Mouse (Mus musculus): Measurements from ENCODE around the gene Arl8a.
A peak's percentile ranks its signal among the peaks of the same experiment; 100 is the strongest.

Arl8a gene

DNA sequence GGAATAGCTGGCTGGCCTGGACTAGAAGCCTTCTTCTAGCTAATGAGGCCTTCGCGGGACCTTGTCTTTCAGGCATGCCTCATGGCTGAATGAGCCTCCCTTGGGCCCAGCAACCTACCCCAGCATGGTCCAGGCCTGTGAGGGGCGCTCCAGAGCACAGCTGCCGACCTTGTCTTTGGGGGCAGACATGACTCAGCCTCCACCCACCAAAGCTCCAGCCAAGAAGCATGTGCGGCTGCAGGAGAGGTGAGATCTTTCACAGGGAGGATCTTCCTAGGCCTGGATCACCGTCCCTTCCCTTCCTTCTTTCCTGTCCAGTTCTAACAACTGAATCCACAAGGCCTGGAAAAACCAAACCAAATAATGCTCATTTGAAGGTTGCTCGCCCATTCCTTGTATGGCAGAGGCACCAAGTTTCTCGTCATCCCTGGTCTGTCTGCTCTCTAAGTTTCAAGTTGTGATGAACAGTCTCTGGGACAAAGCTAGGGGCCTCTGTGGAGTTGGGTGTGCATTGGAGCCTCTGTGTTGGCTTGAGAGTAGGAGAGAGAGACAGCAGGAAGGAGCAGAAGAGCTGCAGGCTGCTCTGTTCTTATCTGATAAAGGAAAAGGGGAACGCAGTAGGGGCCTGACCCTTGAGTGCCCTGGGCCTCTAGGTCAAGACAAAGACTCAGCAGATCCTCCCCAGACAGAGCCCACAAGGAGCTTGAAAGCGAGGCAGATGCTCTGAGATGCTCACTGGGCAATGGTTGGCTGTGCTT lies 12.8 kb upstream of the Arl8a start:
- no peak for DNase-seq (ENCODE audit: low read depth, low spot score)

DNA sequence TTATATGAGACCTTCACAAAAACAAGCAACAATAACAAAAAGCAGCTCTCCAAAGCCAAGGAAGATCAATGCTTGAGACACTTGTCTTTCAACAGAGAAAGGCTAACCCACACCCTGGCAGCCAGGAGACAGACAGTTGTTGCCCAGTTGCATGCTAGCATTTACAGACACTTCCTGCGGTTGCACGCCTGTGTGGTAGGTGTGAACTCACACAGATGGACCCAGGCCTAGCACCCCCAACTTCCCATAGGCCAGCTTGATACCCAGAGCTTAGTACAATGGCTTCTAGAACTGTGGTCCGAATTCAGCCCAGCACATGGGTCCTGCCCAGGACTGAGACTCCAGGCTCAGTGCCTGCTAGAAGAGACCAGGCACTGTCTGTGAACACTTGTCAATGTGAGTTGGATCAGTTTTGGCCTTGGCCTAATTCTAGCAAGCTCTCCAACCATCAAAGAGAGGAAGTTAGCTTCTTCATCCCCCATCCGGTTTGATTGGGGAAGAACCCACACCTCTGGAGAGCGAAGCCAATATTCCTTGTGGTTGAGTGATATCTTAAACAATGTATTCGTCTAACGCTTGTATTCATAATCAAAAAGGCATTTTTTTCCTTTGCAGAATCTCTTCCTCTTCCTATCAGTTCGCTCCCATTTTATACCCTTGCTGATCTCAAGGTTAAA lies 11.4 kb upstream of the Arl8a start:
- DNase-seq (ENCODE audit: low read depth, low spot score), result no peak

DNA sequence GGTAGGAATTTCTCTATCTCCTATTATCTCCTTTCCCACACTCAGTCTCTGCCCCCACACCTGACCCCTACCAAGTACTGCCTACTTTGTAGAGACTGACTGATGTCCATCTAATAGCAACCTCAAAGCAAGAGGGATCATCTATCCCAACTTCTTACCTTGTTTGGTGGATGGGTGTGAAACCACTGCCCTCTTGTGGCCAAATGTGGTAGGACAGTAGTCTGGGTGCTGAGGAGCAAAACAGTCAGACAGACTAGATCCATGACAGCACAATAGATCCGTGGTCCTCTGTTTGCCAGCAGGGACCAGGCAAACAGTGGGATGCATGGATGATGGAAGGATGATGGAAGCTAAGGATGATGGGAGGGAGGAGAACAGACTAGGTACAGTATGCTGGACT lies 10.1 kb upstream of the Arl8a start:
- peak; percentile 92 for DNase-seq (ENCODE audit: low read depth, low spot score)

DNA sequence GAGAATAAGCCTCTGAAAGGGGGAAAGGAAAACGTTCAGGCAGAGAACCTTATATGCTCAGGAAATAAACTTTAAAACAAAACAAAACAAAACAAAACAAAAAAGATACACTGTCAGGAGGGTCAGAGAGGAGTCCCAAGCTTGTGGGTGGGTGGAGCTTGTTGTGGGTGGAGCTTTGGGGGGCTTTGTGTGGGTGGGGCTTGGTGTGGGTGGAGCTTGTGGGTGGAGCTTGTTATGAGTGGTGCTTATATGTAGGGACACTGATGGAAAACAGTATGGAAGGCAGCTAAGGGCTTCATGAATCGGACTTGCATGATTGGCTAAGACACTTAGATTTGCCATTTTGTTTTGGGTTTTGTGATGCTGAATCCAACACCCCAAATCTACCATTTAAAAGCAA lies 6.7 kb upstream of the Arl8a start:
- DNase-seq (ENCODE audit: low read depth, low spot score), result peak; percentile 78

DNA sequence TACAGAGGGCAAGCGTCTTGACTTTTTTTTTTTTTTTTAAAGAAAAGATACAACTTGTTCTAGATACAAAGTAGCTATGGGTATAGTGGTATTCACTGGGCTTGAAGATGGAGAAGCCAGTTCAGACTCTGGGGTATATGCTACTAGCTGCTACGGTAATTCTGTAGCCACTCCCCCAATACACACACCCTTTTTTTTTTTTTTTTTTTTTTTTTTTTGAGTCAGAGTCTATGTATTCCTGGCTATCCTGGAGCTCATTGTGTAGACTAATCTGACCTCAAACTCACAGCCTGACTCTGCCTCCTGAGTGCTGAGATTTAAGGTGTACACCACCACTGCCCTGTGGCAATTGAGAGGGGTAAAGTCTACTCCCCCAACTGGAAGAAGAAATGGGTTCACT lies 4.2 kb upstream of the Arl8a start:
- no peak for DNase-seq (ENCODE audit: low read depth, low spot score)

DNA sequence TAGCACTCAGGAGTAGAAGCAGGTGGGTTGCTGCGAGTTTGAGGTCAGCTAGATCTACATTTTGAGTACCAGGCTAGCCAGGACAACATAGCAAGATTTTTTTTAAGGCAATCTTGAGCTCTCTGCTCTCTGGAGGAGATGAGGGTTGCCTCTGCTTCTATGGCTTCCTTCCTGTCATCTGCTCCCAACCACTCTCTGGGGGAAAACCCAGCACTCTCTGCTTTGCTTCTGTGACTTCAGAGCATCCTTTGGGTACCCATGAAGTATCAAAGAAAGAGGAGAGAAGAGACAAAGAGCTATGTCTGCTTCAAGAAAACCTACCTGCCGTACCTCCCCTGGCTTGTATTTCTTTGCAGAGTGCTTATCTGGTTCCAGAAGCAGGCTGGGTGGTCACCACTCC lies 2.7 kb upstream of the Arl8a start:
- no peak for DNase-seq (ENCODE audit: low read depth, low spot score)

DNA sequence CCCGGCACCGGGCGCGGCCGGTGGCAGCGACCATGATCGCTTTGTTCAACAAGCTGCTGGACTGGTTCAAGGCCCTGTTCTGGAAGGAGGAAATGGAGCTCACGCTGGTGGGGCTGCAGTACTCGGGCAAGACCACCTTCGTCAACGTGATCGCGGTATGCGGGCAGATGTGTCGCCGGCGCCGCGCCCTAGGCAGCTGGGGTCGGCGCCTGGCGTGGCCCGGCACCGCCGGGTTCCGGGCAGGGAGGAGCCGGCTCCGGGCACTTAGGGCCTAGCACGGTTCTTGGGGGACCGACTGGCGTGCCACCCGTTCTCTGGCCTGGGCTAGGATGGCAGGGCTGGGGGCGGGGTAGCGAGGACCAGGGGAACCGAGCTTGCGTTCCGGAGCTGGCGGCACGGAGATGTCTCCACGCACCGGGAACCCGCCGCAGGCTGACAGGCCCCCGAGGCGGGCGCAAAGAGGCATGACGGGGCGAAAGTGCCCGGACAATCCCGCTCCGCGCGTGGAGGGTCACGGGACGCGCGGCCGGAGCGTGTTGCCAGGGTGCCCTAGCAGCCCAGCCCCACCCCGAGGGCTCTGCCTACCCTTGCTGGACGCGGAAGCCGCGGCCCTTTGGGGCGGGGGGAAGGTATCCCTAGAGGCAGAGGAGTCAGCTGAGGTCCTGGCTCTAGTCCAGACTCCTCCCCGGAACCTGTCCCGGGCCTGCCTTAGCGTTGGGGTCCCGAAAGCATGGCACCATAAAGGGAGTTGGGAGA lies 500 bp downstream of the Arl8a start:
- peak; percentile 74 for DNase-seq (ENCODE audit: low read depth, low spot score)

DNA sequence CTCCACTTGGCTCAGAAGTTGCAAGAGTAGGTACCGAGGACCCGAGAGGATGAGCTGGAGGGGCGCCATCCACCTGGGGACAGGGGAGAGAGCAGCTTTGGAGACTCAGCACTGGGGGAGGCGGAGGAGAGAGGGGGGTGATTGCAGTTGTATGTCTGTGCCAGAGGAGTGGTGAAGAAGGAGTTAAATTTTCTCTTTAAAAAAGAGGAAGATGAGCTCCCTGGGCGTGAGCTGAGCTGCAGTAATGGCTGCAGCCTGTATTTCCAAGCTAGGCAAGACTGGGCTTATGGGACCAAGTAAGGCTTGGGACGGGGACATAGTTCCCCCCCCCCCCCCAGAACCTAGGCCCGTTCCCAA lies 1.1 kb downstream of the Arl8a start:
- DNase-seq (ENCODE audit: low read depth, low spot score), result no peak

DNA sequence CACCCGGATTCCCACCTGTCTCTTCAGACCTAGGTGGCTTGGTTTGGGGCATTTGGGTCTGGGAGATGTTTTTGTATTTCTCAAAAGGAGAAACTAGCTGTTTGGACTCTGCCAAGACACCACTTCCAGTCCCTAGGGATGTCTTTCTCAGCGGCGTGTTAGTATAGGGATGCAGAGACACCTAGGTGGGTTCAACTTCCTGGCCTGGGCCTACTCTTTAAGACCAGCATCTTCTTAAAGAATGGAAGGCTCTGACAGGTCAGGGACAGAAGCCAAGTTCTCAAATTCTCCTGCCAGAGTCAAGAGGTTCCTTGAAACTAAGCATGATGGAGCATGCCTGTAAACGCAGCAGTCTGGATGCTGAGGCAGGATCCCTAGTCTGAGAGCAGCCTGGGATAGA lies 1.9 kb downstream of the Arl8a start:
- DNase-seq (ENCODE audit: low read depth, low spot score), result no peak

DNA sequence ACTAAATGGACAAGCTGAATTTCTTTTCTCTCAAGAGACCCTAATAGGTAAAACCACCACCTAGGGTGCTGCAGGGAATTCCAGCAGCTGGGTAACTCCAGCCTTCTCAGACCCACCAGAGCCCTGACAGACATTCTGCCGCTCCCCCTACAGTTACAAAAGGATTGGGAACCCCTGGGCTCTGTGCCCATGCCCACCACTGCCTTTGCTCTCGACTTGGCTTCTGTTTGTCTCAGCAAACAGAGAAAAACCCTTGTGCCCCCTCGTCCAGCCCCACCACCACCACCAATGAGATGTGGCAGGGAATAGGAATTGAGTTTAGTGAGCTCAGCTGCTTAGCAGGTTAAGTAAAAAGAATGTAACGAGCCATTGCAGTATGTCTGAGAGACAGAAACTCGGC lies 2.4 kb downstream of the Arl8a start:
- no peak for DNase-seq (ENCODE audit: low read depth, low spot score)

DNA sequence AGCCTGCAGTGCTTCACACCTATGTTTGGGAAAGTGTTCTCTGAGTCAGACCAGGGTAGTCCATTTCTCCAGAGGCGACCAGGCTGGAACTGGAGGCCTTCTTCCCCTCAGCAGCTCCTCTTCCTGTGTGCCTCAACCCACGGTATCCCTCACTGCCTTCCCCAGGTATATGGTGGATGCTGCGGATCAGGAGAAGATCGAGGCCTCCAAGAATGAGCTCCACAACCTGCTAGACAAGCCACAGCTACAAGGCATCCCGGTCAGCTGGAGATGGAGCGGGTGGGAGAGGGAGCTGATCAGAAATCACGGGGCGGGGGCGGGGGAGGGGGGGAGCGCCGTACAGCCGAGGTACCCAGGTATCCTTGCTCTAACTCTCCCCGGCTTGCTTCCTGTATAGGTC lies 7.4 kb downstream of the Arl8a start:
- DNase-seq (ENCODE audit: low read depth, low spot score), result no peak

DNA sequence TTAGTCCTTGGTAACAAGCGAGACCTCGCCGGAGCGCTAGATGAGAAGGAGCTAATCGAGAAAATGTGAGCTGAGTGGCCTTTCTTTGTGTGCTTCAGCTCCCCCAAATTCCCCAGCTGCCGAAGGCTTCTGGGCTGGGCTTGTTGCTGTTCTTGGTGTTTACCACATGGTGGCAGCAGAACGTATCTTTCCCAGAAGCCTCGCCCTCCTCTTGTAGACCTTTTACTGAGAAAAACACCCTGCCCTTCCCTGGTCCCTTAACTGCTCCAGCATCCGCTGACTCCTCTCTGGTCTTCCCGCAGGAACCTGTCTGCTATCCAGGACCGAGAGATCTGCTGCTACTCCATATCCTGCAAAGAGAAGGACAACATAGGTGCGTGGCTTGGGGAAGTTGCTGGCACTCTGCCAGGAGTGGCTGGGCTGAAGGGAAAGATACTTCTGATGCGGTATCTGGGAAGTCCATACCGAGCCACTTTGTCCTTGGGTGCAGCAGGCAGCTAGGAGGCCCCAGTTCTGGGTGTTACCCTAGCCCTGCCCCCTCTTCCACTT lies 7.9 kb downstream of the Arl8a start:
- DNase-seq (ENCODE audit: low read depth, low spot score), result peak; percentile 95

DNA sequence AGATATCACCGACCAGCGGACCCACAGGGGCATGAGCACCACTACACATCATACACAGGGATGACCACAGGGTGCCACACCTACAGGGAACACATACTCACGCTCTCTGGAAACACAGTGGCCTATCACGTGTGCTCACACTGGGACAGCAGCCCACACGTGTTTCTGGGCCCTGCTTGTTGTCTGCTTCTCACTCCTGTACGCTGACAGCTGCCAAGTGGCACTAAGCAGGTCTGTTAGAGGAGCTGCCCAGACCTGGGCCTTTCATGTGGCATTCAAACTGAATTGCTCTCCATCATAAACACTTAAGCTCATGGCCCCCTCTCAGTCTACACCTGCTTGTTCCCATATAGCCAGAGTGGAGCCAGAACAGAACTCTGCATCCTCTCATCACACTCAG lies 9.7 kb downstream of the Arl8a start:
- no peak for DNase-seq (ENCODE audit: low read depth, low spot score)

DNA sequence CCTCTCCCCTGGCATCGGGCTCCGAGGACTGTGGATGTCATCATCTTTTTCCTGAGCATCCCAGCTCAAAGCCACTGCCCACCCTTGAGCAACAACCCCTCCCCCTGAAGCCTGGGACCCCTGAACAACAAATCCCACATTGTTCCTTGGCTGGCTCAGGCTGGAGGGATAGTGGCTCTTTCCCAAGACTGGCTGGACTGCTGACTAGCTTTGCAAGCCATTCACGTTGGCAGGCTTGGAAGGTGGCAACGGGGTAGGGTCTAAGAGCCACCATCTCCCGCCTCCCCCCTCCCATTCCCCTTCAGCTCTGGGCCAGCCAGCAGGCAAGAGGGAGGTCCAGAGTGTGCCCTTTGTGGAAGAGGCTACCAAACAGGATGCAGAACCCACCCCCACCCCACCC lies 12.0 kb downstream of the Arl8a start:
- DNase-seq (ENCODE audit: low read depth, low spot score), result no peak

DNA sequence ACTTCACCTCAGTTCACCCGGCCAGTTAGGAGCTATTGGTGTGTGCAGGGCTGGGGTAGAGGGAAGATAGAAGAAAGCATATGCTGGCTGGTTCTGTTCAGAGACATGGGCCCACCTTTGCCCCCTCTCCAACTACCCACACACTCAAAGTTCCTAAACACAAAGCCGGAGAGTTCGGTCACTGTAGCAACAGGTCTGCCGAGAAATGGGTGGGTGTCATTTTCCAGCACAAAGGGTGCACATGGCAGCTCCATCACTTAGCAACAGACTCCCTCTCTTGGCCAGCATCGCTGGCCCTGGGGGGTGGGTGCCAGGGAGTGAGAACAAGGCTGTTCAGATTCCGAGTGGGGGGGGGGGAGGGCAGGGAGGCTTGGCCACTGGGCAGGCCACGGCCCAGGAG lies 12.4 kb downstream of the Arl8a start:
- DNase-seq (ENCODE audit: low read depth, low spot score), result no peak

DNA sequence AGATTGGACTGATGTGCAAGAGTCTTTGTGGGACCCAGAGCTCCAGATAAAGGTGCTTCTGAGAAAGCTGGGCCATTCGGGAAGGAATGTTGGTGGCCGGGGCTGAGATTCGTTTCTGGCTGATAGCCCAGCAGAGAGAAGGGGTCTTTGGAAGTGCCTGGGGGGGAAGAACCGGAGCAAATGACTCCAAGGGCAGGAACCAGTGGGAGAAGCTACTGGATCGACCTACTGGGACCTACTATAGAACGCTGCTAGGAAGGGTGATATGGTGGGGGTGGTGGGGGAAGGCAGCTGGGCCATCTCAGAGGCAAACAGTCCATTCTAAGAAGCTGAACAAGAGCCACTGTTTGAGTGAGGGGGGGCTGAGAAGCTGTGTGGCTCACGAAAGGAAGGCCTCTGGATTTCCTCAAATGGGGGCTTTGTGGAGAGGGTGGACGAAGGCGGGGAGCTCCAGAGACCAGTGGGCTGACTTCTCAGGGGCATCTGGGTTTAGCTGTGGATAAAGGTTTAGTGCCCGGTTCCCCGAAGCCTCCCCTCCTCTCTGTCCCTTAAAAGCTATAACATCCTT lies 13.0 kb downstream of the Arl8a start:
- DNase-seq (ENCODE audit: low read depth, low spot score), result no peak

DNA sequence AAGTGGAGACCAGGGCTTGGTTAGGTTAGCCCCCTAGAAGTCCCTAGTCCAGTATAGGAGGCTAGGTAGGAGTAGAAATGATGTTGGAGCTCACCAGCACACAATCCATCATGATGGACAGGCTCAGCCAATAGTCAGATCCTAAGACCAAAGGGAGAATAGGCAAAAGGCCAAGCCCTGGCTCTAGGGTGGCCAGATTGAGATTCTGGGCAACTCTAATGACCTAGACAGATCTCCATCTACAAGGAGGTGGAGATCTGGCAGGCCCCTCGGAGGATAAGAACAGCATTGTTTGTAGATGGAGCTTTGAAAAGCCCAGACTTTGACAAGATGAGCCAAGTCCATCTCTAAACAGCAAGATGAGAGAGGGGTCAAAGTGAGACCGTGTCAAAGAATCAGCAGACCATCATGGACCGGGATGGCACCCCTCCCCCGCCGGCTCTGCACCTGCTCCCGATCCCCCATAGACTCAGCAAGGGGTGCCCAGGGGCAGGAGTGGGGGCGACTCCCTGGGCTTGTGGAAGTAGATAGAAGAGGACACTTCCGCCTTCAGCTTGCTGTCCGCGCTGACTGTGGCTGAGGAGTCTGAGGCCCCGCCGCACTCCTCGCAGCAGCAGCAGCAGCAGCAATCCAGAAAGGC lies 13.9 kb downstream of the Arl8a start:
- no peak for DNase-seq (ENCODE audit: low read depth, low spot score)

DNA sequence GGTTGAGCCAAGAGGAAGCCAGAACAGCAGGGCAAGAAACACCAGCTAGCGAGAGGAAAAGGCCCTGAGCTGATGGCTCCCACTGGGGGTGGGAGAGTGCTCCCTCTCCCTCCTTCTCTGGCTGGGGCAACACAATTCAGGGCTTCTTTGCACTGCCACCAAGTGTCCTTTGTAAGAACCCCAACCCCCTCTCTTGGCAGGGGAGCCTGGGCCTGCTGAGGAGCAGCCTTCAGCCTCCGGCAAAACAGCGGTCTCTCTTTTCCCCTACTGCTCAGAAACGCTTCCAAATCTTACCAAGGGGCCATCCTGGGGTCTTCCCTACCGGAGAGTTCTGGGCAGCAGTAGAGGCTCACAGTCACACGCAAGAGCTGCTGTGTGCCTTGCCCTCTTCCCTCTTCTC lies 16.1 kb downstream of the Arl8a start:
- no peak for DNase-seq (ENCODE audit: low read depth, low spot score)

DNA sequence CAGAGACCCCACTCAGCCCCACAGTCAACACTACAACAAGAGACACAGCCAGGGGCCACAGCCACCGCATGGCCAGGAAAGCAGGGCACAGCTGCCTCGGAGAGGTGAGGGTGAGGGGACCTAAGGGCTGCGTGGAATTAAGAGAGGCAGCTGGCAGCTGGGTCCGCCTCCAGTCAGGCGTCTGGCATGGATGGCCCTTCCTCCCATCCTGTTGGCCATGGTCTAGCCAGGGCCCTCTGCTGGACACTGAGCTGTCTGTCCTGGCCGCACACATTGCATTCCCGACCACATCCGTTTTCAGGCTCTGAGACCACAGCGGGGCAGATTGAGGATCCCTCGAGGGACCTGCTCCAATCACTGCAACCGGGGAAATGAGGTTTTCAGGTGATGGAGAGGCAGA lies 20.8 kb downstream of the Arl8a start, which contains the start of gene Gpr37l1:
Gene Gpr37l1 (minus strand): TSS at position 247 of the 400 bp plus-strand sequence.
- DNase-seq (ENCODE audit: low read depth, low spot score), result no peak

DNA sequence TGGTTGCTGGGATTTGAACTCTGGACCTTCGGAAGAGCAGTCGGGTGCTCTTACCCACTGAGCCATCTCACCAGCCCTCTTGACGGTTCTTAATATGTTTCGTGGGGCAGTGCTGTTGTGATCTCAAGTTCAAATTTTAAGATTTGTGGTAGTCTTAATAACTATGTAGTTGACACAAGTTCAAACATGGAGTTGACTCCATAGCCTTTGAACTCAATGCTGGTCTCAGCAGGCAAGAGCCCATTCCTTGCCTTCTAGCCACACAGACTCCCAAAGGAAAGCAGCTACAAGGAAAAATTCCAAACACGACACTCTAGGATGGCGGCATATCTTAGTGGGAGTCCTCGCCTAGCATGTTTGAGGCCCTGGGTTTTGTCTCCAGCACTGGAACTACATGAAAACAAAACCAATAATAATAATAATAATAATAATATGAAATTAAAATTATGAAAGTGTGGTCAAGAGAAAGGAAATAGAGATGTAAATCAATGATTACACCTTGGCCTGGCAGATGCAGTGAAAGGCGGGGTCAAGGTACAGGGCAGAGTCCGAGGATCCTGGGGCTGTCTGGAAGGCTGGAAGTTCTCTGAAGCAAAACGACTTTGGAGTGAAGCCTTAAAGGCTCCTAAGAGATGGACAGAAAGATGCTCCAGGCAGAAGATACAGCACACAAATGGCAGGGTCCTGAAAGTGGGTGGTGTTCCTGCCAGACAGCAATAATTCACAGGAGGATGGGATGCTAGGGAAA lies 22.0 kb downstream of the Arl8a start:
- DNase-seq (ENCODE audit: low read depth, low spot score), result no peak

Measured in ES-CJ7 (cell line).